Mouse (Mus musculus) kidney, embryonic 14.5 days (tissue): Measurements from ENCODE around the gene Odf3. TPM values are rescaled to one million over a fixed set of nuclear protein-coding genes. Genes with fewer than 3 reads are reported as not detected.

Experiments used
- ATAC-seq: fragments of 200-750 bp; cut with Nextera tagmentation; 2 replicates; pipeline ENCODE4 v1.8.0; 2017; ENCODE audit warnings: moderate number of reproducible peaks, mild to moderate bottlenecking, moderate TSS enrichment, moderate library complexity; ENCODE audit not compliant: low FRiP score, low TSS enrichment
- H3K27ac ChIP-seq: fragments of 300-500 bp; sonication (generic); 2 replicates; pipeline ENCODE4 v1.5.1; 2014; ENCODE audit warnings: low read depth, mild to moderate bottlenecking, low read length, moderate library complexity, mixed read lengths
- H3K27me3 ChIP-seq: fragments of 300-500 bp; sonication (generic); 2 replicates; pipeline ENCODE4 v1.6.1; 2014; ENCODE audit warnings: mild to moderate bottlenecking, low read length; ENCODE audit not compliant: control insufficient read depth, insufficient read depth
- H3K36me3 ChIP-seq: fragments of 300-500 bp; sonication (generic); 2 replicates; pipeline ENCODE4 v1.6.1; 2014; ENCODE audit warnings: low read length, mixed read lengths; ENCODE audit not compliant: control insufficient read depth, insufficient read depth
- H3K4me1 ChIP-seq: fragments of 300-500 bp; sonication (generic); 2 replicates; pipeline ENCODE4 v1.6.1; 2014; ENCODE audit warnings: low read length, mixed read lengths; ENCODE audit not compliant: control insufficient read depth, insufficient read depth
- H3K4me2 ChIP-seq: fragments of 300-500 bp; sonication (generic); replicated peaks from 2 replicates; pipeline ENCODE4 v1.6.1; 2014; ENCODE audit warnings: low read depth, mild to moderate bottlenecking, low read length
- H3K4me3 ChIP-seq: fragments of 300-500 bp; sonication (generic); 2 replicates; pipeline ENCODE4 v1.5.1; 2014; ENCODE audit warnings: mild to moderate bottlenecking, low read length
- H3K9ac ChIP-seq: fragments of 300-500 bp; sonication (generic); 2 replicates; pipeline ENCODE4 v1.6.1; 2014; ENCODE audit warnings: low read depth, mild to moderate bottlenecking, low read length, moderate library complexity
- H3K9me3 ChIP-seq: fragments of 300-500 bp; sonication (generic); 2 replicates; pipeline ENCODE4 v1.6.1; 2016; ENCODE audit warnings: low read length; ENCODE audit not compliant: control insufficient read depth
- WGBS: fragments of 180-500 bp; shearing (Covaris S2); extraction: QIAGEN DNeasy Blood & Tissue Kit; methylation state at CpG from one replicate; pipeline ENCODE4 v1.1.7; 2014; 5-methylcytosine and 5-hydroxymethylcytosine counted together
- polyA plus RNA-seq: library from polyadenylated mRNA; unstranded; fragments of >200 nt; fragmentation: Nextera tagmentation; extraction: Ambion mirVana; gene quantifications from 2 replicates; pipeline ENCODE4 v1.2.1, GENCODE M21; 2014

Gene Odf3
- polyA plus RNA-seq, 1 experiment from 2014 or later: not detected

GRCm38 (mm10) chr7:140860728-140861127, 13.1 kb downstream of the Odf3 start:
- Histone ChIP-seq H3K4me3 (no peak overlapping the region), H3K27ac (no peak overlapping the region), H3K27me3 (no peaks in the 10 kb centered on the region), H3K36me3 (peaks cover 49% of the 10 kb centered on the region), H3K4me2 (no peak overlapping the region), H3K9me3 (no peaks in the 10 kb centered on the region), H3K4me1 (peaks cover 8% of the 10 kb centered on the region), H3K9ac (no peak overlapping the region)
- WGBS: 86% methylated on average over 5 of the region's 5 CpGs
- ATAC-seq: no peak

- ATAC-seq: no peak
- Histone ChIP-seq H3K36me3 (peaks cover 45% of the 10 kb centered on the region), H3K4me3 (no peak overlapping the region), H3K4me1 (no peaks in the 10 kb centered on the region), H3K4me2 (no peak overlapping the region), H3K9me3 (no peaks in the 10 kb centered on the region), H3K27me3 (no peaks in the 10 kb centered on the region), H3K9ac (no peak overlapping the region), H3K27ac (no peak overlapping the region)
- WGBS: 89% methylated on average over 12 of the region's 12 CpGs
Observed at GRCm38 (mm10) chr7:140864761-140865160, 17.2 kb downstream of the Odf3 start.

GRCm38 (mm10) chr7:140874224-140874623, 26.6 kb downstream of the Odf3 start:
- WGBS: 90% methylated on average over 4 of the region's 4 CpGs
- H3K36me3 ChIP-seq: peaks cover 15% of the 10 kb centered on the region; the same call in 1 of the 2 replicates

GRCm38 (mm10) chr7:140877364-140877763, 29.8 kb downstream of the Odf3 start:
- Histone ChIP-seq H3K36me3 (peaks cover 12% of the 10 kb centered on the region; the same call in 1 of the 2 replicates), H3K4me3 (no peak overlapping the region), H3K9ac (no peak overlapping the region), H3K27ac (no peak overlapping the region), H3K4me2 (no peak overlapping the region), H3K4me1 (no peaks in the 10 kb centered on the region; the same call in 1 of the 2 replicates), H3K27me3 (no peaks in the 10 kb centered on the region), H3K9me3 (no peaks in the 10 kb centered on the region)
- ATAC-seq: no peak
- 86% methylated on average over 6 of the region's 6 CpGs for WGBS

More at GRCm38 (mm10) chr7:140874224-140874623, 26.6 kb downstream of the Odf3 start:
- Histone ChIP-seq H3K4me1 (no peaks in the 10 kb centered on the region), H3K9ac (no peak overlapping the region), H3K4me3 (no peak overlapping the region), H3K27ac (no peak overlapping the region), H3K4me2 (no peak overlapping the region), H3K9me3 (no peaks in the 10 kb centered on the region), H3K27me3 (no peaks in the 10 kb centered on the region)
- ATAC-seq: no peak

DNA sequence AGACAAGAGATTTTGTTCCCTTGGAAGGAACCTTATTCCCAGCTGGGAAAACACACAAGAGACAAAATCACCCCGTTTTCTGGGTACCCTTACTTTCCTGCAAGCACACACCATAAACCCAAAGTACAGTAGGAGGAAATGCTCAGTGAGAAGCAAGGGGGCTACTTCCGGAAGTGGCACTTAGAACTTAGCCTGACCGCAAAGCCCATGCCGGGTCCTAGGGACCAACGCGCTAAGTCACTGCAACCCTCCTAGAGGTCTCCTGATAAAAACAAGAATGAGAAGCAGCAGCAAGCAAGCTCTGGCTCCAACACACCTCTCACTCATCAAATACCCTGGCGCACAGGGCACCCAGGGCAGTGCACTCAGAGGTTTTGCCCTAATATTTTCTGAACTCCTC, 31.8 kb downstream of the Odf3 start:
- WGBS: 94% methylated on average over 7 of the region's 7 CpGs
- no peaks in the 10 kb centered on the region for H3K27me3 ChIP-seq
- H3K4me3 ChIP-seq: no peak overlapping the region
- no peak for ATAC-seq
- H3K9me3 ChIP-seq: no peaks in the 10 kb centered on the region
- H3K4me2 ChIP-seq: no peak overlapping the region
- H3K36me3 ChIP-seq: peaks cover 18% of the 10 kb centered on the region; the same call in 1 of the 2 replicates
- no peak overlapping the region for H3K27ac ChIP-seq
- no peak overlapping the region for H3K9ac ChIP-seq
- H3K4me1 ChIP-seq: no peaks in the 10 kb centered on the region; the same call in 1 of the 2 replicates

DNA sequence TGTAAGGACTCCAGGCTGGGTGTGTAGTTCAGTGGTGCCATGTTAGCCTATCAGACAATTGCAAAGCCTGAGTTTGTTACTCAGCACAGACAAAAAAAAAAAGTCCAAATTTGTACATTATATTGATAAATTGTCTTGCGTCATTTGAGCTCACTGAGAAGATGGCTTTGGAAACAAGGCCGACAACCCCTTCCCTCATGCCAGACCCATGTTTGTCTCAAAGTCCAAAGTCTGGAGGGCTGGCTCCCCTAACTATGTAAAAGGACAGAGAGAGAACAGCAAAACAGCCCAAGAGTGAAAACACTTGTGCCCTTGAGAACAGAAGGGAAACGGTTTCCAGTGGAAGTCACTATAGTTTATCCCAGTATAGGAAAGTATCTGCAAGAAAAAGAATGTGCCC, 32.8 kb downstream of the Odf3 start:
- no peak overlapping the region for H3K9ac ChIP-seq
- peaks cover 16% of the 10 kb centered on the region; the same call in 1 of the 2 replicates for H3K36me3 ChIP-seq
- no peak for ATAC-seq
- H3K27me3 ChIP-seq: no peaks in the 10 kb centered on the region
- no peak overlapping the region for H3K4me3 ChIP-seq
- H3K27ac ChIP-seq: no peak overlapping the region
- H3K9me3 ChIP-seq: no peaks in the 10 kb centered on the region
- no peak overlapping the region for H3K4me2 ChIP-seq
- 71% methylated on average over 3 of the region's 3 CpGs for WGBS
- no peaks in the 10 kb centered on the region; the same call in 1 of the 2 replicates for H3K4me1 ChIP-seq

DNA sequence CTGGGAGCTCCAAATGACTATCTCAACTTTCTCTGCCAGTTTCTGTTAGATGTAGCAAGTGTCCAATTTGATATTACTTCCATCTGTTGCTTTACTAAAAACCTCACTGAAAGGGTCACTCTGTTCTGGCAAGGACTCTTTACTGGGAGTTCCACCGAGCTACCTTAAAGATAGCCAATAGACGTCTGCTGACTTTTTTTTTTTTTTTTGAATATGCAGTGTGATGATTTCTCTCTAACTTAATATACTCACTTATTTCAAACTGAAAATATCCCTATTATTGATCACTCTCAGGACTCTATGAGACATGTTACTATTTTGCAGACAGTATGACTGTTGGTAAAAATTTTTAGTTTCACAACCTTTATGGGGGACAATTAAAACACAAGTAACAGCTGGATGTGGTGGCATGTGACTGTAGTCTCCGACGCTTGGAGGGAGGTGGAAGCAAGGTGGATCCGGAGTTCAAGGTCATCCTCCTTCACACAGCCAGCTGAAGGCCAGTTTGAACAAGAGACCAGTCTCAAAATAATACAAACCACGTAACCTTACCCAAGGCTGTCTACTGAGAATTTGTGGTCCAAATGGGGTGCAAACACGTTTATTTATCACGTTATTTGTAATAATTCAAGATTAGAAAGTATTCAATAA, 33.4 kb downstream of the Odf3 start:
- Histone ChIP-seq H3K27me3 (no peaks in the 10 kb centered on the region), H3K9ac (peak overlapping the region; percentile 78; the same call in 1 of the 2 replicates), H3K4me1 (no peaks in the 10 kb centered on the region; the same call in 1 of the 2 replicates), H3K36me3 (peaks cover 17% of the 10 kb centered on the region; the same call in 1 of the 2 replicates), H3K27ac (peak overlapping the region; percentile 88; the same call in 1 of the 2 replicates), H3K9me3 (no peaks in the 10 kb centered on the region), H3K4me2 (peak overlapping the region; percentile 78), H3K4me3 (peak overlapping the region; percentile 97)
- WGBS: 21% methylated on average over 8 of the region's 8 CpGs
- no peak for ATAC-seq

GRCm38 (mm10) chr7:140881696-140882468, 34.3 kb downstream of the Odf3 start, which contains the start of the genes Psmd13 and Sirt3:
Psmd13 (plus strand) TSS chr7:140881968.
Sirt3 (minus strand) TSS chr7:140882309.
- Histone ChIP-seq H3K27ac (peak within 1 kb of the TSS; percentile 88), H3K9me3 (no peaks in the 10 kb centered on the region), H3K4me2 (peak within 1 kb of the TSS; percentile 78), H3K36me3 (peaks cover 21% of the 10 kb centered on the region), H3K4me3 (peak within 1 kb of the TSS; percentile 97), H3K4me1 (no peaks in the 10 kb centered on the region; the same call in 1 of the 2 replicates), H3K27me3 (no peaks in the 10 kb centered on the region), H3K9ac (peak within 1 kb of the TSS; percentile 78)
- peak; percentile 98 for ATAC-seq
- WGBS: under 1% methylated on average over 59 of the region's 59 CpGs

- H3K4me1 ChIP-seq: no peaks in the 10 kb centered on the region; the same call in 1 of the 2 replicates
- H3K9me3 ChIP-seq: no peaks in the 10 kb centered on the region
- H3K4me3 ChIP-seq: peak overlapping the region; percentile 97
- peak overlapping the region; percentile 78 for H3K4me2 ChIP-seq
- peak overlapping the region; percentile 47; the same call in 1 of the 2 replicates for H3K27ac ChIP-seq
- WGBS: under 1% methylated on average over 12 of the region's 12 CpGs
- peak overlapping the region; percentile 78 for H3K9ac ChIP-seq
- ATAC-seq: peak; percentile 48; the same call in 1 of the 2 replicates
- H3K36me3 ChIP-seq: peaks cover 24% of the 10 kb centered on the region
- no peaks in the 10 kb centered on the region for H3K27me3 ChIP-seq
Observed at GRCm38 (mm10) chr7:140882469-140882803, 34.8 kb downstream of the Odf3 start.
